Mouse (Mus musculus): ENCODE measurements around the gene Fcf1.

The Fcf1 gene

GRCm38 (mm10) chr12:84968831-84969655 is 1.7 kb upstream of the Fcf1 start:
- DNase-seq (ENCODE audit: low spot score): no peak

GRCm38 (mm10) chr12:84969656-84970427 is 855 bp upstream of the Fcf1 start:
- peak; percentile 28 for DNase-seq (ENCODE audit: low spot score)

- no peak for DNase-seq (ENCODE audit: low spot score)
Measured at GRCm38 (mm10) chr12:84979264-84979862, 8.7 kb downstream of the Fcf1 start.

- no peak for DNase-seq (ENCODE audit: low spot score)
Measured at GRCm38 (mm10) chr12:84989456-84989855, 18.8 kb downstream of the Fcf1 start.

- DNase-seq (ENCODE audit: low spot score): peak; percentile 13
Measured at GRCm38 (mm10) chr12:84995112-84995761, 24.5 kb downstream of the Fcf1 start.

- peak; percentile 98 for DNase-seq (ENCODE audit: low spot score)
Measured at GRCm38 (mm10) chr12:84996083-84996496, 25.4 kb downstream of the Fcf1 start, which contains the start of gene Ylpm1. Gene Ylpm1 (plus strand): TSS chr12:84996321.

- DNase-seq (ENCODE audit: low spot score): peak; percentile 66
Measured at GRCm38 (mm10) chr12:84996501-84997398, 26.1 kb downstream of the Fcf1 start.

- no peak for DNase-seq (ENCODE audit: low spot score)
Measured at GRCm38 (mm10) chr12:84999053-84999452, 28.4 kb downstream of the Fcf1 start.

- no peak for DNase-seq (ENCODE audit: low spot score)
Measured at GRCm38 (mm10) chr12:85006206-85006605, 35.5 kb downstream of the Fcf1 start.

GRCm38 (mm10) chr12:85007021-85007420 is 36.3 kb downstream of the Fcf1 start:
- DNase-seq (ENCODE audit: low spot score): no peak

- no peak for DNase-seq (ENCODE audit: low spot score)
Measured at GRCm38 (mm10) chr12:85009776-85010175, 39.1 kb downstream of the Fcf1 start.

- DNase-seq (ENCODE audit: low spot score): no peak
Measured at GRCm38 (mm10) chr12:85010541-85010940, 39.8 kb downstream of the Fcf1 start.

GRCm38 (mm10) chr12:85012185-85012584 is 41.5 kb downstream of the Fcf1 start:
- DNase-seq (ENCODE audit: low spot score): no peak

- no peak for DNase-seq (ENCODE audit: low spot score)
Measured at GRCm38 (mm10) chr12:85022071-85022470, 51.4 kb downstream of the Fcf1 start.

GRCm38 (mm10) chr12:85032710-85033109 is 62.0 kb downstream of the Fcf1 start:
- no peak for DNase-seq (ENCODE audit: low spot score)

Data from MN1 (cell line).